Mouse (Mus musculus) MEL-GATA-1-ER (cell line): Measurements from ENCODE around the gene Stbd1.

ENCODE experiments used
- DNase-seq: peaks from one replicate; pipeline ENCODE4 v3.0.0-alpha.2; 2012; ENCODE audit warnings: low read depth; ENCODE audit errors: extremely low read depth

Gene Stbd1

DNA sequence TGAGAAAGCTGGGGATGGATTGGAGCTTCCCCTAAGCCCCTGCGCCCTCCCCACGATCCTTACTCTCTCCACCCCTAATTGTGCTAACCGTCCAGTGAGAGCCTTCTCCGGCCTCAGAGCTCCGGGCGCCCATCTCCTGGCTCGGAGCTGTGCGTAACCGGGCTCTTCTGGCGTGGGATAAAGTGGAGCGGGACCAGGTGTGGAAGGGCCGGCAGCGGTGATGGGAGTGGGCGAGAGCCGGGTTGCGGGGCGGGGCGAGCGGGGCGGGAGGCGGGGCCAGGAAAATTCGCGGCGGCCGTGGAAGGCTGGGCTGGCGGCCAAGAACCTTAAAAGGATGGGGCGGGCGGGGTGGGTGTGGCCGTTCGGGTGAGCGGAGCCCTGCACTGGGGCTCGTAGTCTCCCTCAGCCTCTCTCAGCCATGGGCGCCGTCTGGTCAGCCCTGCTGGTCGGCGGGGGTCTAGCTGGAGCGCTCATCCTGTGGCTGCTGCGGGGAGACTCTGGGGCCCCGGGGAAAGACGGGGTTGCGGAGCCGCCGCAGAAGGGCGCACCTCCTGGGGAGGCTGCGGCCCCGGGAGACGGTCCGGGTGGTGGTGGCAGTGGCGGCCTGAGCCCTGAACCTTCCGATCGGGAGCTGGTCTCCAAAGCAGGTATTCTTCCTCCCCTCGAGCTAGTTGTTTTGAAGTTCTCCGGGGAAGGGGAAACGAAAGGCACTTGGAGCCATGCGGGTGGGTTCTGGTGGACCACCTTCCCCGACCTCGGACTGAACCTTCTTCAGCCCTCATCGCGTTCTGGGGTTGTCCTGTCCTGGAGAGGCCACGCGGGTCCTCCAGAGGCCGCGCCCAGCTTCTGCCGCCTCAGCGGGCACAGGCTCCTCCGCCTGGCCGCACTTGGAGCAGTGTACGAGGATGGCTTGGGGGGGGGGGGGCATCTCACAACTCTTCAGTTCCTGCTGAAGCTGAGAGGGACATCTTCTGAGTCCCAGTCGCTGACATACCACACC, at the start of gene Stbd1:
Gene Stbd1 (plus strand): TSS at position 351 of the 1,000 bp plus-strand sequence.
- peak; percentile 13 for DNase-seq

DNA sequence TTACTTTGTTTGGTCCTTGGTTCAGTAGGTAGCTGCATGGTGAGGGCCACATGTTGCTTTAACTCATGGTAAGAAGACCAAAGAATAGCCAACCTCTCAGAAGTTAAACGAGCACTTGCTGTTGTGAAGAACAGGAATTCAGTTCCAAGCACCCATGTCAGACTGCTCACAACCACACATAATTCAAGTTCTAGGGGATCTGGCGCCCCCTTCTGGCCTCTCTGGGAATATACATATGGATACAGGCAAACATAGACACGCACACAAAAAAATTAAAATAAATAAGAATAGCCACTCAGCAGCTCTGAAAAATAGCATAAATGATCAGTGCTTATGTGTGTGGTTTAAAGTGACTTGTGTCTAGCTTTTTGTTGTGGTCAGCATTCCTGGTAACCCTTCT, 48.9 kb upstream of the Stbd1 start:
- peak; percentile 8 for DNase-seq

DNA sequence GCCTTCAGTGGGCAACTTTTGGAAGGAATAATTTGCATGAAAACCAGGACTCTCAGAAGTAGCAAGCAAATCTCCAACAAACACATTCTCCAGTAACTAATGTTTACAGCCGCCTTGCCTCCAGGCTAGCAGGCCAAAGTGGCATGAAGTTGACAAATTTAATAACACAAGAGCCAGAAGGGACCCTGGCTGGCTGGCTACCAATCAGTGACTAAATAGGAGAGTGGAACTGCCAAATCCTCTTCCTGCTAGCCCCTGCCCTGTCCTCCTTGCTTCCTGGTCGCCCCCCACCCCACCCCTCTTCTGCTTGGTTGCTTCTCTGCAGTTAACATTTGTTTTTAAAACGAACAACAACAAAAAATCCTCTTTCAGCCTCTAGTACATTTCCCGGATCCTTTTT, 48.4 kb upstream of the Stbd1 start:
- DNase-seq, result no peak

DNA sequence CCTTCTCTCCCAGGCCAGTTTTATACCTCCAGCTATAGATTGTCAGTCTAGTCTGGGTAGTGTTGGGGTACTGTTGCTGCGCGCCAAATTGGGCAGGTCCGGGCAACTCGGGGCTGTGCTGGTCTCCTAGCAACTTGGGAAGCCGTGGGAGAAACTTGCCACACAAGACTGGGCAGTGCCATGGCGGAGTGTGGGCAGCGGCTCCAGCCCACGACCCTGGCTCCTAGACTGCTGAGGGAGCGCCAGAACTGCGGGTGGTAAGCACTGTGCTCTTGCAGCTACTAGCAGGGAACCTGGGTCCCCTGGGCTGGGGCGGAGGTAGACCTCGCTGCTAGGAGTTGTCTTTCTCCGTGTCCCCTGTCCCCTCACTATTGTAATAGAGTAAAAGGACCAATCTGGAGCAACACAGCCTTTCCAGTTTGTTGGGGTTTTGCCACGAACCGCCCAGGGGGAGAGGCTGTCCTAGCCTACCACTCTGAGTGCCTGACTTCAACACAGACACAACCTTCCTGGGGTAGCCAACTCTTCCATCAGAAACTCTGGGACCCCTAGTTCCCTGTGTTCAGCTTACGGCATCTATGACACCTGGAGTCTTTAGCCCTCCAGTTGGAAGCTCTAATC, 47.8 kb upstream of the Stbd1 start, which contains the start of gene Fam47e:
Gene Fam47e (plus strand): TSS at position 179 of the 621 bp plus-strand sequence.
- DNase-seq, result no peak

DNA sequence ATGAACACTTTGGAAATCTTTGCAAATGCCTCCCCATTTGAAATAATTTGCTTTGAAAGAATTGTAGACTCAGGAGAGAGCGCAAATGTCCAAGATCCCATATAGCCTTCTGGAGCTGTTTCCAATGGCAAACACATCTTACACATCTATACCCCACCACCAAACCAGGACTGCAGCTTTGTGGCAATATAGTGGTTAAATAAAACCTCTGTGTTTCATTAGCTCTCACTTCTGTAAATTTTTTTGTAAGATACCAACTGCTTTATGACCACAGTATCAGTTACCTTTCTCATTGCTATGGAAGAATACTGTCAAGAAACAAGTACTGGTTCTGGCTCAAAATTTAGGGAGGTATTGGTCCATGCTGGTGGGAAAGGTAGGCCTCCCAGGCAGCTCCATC, 46.9 kb upstream of the Stbd1 start:
- no peak for DNase-seq

DNA sequence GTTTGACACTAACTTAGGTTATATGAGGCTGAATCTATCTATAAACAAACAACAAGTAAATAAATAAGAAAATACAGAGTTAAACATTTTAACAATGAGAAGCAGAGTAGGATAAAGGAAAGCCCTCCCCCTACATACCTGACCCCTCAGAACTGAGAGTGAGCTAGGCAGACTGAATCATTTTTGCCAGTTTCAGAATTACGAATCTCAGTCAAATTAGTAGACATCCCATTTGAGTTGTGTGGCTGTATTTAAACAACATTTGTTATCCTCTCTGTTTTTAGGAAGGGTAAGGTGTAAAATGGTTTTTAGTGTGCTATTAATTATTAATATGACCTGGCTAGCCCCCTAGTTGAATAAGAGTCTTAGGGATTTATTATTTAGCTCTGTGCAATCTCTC, 45.3 kb upstream of the Stbd1 start:
- no peak for DNase-seq

DNA sequence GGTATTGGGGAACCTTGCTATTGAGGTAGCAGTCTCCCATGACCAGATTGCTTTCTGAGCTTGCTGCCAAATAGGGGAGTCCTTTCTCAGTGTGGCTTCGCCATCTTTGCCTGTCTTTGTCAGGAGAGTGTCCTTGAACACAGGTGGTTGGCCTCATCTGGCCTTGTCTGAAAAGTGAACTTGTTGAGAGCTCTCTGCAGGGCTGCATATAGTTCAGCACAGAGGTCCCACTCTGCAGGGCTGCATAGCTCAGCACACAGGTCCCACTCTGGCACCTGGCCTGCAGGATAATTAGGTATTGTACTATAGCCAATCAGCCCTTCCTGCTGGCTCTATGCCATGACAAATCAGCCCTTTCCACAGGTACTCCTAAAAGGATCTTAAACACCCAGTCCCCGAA, 42.6 kb upstream of the Stbd1 start:
- no peak for DNase-seq

DNA sequence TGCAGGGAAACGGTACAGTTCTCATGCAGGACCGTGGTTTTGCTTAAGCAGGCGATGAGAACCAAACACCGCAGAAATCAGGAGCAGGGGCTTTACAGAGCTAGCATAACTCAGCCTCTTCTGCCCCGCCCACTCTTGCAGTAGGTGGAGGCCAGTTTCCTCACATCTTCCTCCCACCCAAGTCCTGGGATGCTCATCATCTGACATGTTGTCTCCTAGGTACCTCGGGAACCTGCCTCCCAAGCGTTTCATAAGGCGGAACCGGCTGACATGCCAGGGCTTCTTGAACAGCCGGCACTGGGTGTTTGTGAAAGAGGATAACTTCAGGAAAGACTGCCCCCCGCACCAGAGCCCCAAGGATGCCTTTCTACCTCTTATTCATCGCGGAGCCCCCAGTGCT, 40.8 kb upstream of the Stbd1 start:
- no peak for DNase-seq

DNA sequence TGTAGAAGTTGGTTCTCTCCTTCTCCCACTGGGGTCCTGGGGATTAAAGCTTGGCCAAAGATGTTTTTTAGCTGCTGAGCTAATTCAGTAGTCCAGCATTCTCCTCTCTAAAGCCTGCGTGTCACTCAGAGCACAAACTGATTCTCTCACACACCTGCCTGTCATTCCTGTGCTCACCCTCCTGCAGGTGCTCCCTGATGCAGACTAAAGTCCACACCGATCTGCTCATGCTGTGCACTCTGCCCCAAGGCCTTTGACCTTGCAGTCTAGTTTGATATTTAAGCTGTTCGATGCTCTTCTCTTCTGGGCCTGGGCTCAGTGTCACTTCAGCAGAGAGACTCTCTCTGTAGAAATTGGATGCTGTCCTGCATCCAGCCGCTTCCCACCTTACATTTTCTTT, 31.6 kb upstream of the Stbd1 start:
- no peak for DNase-seq

DNA sequence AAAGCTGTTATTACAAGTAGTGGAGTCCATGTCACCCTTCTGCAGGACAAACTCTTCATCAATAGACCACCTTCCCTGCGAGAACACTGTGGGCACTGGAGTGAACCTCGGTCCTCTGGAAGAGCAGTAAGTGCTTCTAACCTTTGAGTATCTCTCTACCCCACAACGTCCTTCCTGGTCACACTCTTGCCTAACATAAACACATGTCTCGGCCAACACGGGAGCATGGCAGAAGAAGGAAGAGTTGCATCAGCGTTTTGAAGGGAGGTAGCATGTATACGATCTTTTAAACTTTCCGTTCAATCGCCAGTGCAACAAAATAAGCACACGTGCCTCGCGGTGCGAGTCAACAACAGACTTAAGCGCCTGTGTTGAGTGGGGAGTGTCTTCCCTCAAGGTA, 23.3 kb upstream of the Stbd1 start:
- DNase-seq, result no peak

DNA sequence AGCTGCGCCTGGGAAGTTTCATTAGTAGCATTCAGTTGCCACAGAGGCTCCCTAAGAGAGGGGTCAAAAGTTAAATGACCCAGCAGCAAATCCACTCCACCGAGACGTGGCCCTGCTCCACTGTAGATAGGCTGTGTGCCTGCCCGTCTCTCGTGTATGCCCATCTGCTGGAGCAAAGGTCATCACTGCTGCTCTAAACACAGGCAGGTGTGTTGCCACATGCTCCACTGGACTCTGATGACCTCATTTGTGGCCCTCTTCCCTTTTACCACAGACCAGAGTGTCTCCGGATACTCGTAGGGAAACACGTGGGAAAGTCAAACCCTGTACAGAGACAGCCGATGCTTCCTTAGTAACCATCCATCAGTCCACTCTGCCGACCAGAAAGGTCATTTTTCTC, 16.9 kb upstream of the Stbd1 start:
- DNase-seq, result no peak

DNA sequence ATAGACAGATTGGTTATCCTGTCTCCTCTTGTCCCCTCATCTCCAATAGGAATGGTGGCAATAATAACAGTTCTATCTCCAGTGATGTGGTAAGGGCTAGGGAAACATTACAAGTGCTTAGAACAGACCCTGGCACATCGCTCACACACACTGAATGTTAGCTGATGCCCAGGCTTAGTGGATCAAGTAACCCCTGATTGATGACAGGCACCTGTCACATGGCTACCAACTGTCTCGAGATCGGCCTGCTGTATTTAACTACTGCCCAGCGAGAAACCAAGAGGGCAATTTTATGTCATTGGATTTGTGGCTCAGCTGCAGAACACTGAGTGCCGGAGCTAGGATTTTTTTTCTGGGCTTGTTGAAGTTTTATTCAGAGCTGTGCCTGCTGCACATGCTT, 7.8 kb upstream of the Stbd1 start:
- no peak for DNase-seq

DNA sequence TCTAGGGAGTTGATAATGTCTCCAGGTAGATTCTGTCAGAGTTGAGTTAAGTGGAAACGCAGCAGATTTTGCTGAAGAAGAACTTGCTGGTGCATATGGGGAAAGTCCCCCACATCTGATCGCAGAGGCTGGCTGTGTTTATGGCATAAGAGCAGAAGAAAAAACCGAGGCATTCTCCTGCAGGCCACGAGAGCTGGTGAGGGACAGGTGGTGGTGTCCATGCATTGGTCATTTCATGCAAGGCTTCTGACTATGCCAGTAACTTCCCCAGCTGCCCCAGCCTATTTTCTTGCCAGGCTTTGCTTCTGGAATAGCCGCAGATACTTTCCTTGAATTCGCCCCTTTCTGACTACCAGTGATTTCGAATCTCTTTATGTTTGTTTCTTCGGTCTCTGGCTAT, 6.0 kb upstream of the Stbd1 start:
- no peak for DNase-seq

DNA sequence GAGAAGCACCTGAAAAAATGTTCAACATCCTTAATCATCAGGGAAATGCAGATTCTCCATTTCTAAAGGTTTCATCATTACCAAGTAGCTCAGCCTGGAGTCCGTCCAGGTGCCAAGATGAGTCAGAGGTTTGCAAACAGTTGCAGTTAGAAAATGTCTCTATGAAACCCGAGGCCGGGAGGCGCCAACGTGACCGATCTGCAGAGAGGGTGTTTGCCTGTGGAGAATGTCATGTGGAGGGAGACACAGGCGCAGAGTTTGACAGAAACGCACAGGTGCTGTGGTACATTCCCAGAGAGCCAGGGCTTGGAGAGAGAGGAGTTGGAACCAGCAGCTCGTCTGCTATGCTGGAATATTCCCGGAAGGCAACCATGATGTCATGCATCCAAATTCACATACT, 3.8 kb upstream of the Stbd1 start:
- no peak for DNase-seq

DNA sequence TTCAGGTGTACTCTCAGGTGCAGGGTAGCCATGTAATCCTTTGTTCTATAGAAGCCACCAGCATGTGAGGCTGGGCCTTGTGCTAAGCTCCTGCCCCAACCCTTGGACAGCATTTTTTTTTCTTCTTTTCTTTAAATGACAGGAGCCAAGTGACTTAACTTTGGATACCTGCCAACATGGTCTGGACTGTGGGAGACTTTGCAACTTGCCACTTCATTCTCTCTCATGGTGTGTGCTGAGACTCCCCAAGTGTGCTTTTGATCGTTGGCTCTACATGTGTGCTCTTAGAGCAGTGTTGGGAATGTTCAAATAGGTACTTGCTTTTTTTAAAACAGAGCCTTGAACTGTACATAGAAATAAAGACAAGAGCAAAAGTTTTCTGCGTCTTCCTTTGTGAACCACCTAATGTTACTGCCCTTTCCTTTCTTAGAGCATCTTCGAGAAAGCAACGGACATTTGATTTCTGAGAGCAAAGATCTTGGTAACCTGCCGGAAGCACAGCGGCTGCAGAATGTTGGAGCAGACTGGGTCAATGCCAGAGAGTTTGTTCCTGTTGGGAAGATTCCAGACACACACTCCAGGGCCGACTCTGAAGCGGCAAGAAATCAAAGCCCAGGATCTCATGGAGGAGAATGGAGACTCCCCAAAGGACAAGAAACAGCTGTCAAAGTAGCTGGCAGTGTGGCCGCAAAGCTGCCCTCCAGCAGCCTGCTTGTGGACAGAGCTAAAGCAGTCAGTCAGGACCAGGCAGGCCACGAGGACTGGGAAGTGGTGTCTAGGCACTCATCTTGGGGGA, 1.8 kb downstream of the Stbd1 start:
- no peak for DNase-seq

DNA sequence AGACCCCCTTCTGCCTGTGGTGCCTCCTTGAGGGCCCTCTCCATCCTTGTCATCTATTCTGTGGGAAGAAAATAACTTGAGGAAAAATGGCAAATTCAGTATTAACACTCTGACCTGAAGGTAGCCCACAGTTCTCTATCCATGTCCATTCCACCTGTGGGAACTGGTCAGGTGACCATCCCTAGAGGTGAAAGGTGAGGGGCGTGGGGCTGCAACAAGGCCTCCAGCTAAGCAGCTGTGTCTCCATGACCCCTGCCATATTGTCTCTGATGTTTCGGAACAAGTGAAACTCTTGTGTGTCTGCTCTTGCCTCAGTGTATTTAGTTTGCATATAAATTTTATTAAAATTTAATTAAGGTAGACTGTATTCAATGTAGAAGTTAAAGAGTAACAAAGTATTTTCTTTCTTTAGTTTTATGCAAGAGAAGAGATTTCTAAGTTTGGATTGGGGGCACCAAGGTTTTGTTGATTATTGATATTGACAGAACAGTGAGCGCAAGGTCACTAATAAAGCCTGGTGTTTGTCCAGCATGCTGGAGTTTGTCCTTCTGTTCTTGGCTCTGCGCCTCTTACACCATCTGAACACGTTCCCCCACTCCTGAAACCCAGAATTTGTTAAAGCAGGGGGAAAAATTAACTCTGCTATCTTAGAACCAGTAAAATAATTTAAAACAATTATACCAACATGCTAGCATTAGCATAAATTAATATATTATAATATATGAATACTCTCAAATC, 4.8 kb downstream of the Stbd1 start:
- no peak for DNase-seq

DNA sequence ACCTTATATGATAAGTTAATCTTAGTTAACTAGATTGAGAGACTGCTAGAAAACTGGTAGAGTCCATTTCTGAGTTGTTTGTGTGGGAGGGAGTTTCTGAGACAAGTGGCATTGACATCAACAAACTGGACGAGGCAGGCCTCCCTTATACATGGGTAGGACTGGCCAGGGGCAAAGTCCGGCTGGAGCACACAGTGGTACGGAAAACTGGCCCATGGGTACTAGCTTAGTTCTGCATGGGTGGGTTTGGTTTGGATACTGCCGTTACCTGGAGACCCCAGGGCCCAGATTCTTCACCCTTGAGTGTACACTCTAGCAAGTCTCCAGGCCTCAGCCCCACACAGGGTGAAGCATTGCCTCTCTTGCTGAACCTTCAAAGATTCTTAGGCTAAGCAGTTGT, 9.9 kb downstream of the Stbd1 start:
- no peak for DNase-seq

DNA sequence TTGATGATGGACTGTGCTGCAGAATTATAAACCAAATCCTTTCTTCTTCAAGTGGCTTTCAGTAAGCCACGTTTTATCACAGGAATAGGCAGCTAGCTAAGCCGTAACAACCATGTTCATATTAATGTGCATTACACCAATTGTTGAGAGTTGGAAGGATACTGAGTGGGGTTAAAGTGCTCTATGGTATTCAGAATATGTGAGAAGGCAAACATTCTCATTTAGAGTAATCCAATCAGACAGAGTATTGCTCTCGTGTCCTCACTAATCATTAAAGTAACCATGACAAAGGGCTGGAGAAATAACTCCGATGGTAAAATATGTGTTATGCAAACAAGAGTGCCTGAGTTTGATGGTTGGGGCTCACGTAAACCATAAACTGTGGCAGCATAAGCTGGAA, 19.0 kb downstream of the Stbd1 start:
- no peak for DNase-seq

DNA sequence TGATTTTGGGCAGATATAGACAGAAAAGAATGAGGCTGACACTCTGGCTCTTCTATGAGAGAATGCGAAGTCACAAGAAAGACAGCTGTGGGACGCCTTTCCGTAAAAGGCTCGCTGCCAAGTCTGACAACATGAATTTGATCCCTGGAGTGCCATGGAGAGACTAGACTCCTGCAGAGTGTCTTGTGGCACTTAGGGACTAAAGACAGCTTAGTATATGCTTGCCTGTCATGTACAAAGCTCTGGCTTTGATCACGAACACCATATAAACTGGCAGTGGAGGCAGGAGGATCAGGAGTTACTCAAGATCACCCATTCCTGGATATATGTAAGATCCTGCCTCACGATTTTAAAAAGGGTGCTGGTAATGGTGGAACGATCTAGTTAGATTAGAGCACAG, 25.1 kb downstream of the Stbd1 start:
- DNase-seq, result no peak

DNA sequence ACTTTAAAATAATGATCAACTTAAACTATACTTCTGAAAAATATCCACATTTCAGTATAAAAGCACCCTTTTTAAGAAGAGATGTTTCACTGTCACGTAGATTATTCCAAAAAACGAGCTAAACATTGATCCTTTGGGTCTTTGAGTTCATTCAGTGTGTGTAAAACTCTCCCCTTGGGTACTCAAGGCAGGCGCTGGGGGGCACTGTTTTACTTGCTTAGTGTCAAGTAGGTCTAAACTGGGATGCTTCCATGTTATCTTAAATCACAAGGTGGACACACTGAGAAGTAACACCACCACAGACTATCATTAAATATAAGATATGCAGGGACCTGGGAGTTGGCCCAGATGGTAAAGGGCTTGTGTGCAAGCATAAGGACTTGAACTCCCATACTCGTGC, 30.7 kb downstream of the Stbd1 start:
- DNase-seq, result no peak

DNA sequence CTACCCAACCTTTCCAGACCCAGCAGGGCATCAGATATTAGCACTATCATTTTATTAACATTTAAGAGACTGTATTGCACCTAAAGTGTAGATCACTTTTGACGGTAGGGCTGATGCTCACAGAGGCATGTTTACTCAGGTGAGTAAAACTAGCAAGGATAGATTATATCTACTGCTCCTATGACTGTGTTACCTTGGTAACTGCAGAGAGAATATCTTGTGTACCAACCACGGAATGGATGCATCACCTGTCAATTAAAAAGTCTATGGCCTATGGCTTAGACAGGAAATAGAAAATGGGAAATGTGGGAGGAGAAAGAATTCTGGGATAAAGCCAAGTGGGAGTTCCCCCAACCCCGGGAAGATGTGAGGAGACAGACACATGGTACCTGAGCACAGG, 32.1 kb downstream of the Stbd1 start:
- DNase-seq, result no peak
